Mouse (Mus musculus) erythroblast, embryonic 14.5 days (primary cell): Measurements from ENCODE around the gene Atp6v0a4.

Experiments used
- GATA1 ChIP-seq: IDR thresholded peaks from 2 replicates; pipeline ENCODE4 v1.6.1; 2012; ENCODE audit warnings: low read length, inconsistent platforms, mixed read lengths
- TAL1 ChIP-seq: IDR thresholded peaks from 3 replicates; pipeline ENCODE4 v1.6.1; 2012; ENCODE audit warnings: low read length, inconsistent platforms, mixed read lengths

DNA sequence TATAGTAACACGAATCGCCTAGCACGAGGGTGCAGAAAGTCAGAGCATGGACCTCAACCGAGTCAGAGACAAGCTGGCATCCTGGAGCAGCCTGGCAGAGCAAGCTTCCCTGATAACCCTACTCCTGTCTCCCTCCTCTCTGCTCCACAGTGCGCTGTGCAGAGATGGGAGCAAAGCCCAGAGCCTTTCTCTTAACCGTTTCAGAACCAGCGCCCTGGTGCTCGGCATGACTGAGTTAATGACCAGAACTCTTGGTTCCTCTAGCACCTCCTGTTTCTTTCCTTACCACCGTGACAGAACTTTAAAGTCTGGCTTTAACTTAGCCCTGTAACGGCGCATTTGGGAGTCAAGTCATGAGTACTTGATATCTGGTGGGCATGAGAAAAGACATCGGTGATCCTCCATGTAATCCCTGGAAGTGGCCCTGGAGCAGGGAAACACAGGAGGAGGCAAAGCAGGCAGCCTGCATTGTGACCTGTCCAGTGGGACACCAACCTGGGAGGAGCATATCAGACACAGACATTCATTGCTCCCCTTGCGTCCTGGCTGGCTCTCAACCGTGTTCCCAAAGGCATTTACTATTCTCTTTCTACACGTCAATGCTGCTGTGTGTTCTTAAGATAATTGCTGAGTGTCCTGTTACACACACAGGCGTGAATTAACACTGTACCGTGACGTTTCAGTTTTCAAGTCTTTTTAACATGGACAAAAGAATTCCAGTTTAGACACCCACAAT is 747 bp downstream of the Atp6v0a4 start:
- TF ChIP-seq GATA1, result no peak
- no peak for TF ChIP-seq TAL1
